Mouse (Mus musculus) stomach, embryonic 16.5 days (tissue): ENCODE measurements around the gene Fdxr. TPM values are rescaled to one million over a fixed set of nuclear protein-coding genes. Genes with fewer than 3 reads are reported as not detected.

Experiments used
- ATAC-seq: fragments of 200-750 bp; cut with Nextera tagmentation; 2 replicates; pipeline ENCODE4 v1.8.0; 2017; ENCODE audit warnings: moderate number of reproducible peaks, moderate TSS enrichment; ENCODE audit not compliant: insufficient read depth, low FRiP score
- H3K27ac ChIP-seq: fragments of 300-500 bp; sonication (generic); 2 replicates; pipeline ENCODE4 v1.5.1; 2014; ENCODE audit warnings: low read length
- H3K27me3 ChIP-seq: fragments of 300-500 bp; sonication (generic); 2 replicates; pipeline ENCODE4 v1.6.1; 2014; ENCODE audit warnings: low read length, control low read depth, mixed read lengths; ENCODE audit not compliant: control insufficient read depth, insufficient read depth
- H3K36me3 ChIP-seq: fragments of 300-500 bp; sonication (generic); 2 replicates; pipeline ENCODE4 v1.6.1; 2014; ENCODE audit warnings: low read length; ENCODE audit not compliant: control insufficient read depth, insufficient read depth
- H3K4me1 ChIP-seq: fragments of 300-500 bp; sonication (generic); 2 replicates; pipeline ENCODE4 v1.6.1; 2014; ENCODE audit warnings: low read length, control low read depth, mixed read lengths; ENCODE audit not compliant: control insufficient read depth, insufficient read depth
- H3K4me2 ChIP-seq: fragments of 300-500 bp; sonication (generic); 2 replicates; pipeline ENCODE4 v1.6.1; 2014; ENCODE audit warnings: low read depth, low read length, mixed read lengths
- H3K4me3 ChIP-seq: fragments of 300-500 bp; sonication (generic); replicated peaks from 2 replicates; pipeline ENCODE4 v1.5.1; 2014; ENCODE audit warnings: mild to moderate bottlenecking, low read length
- H3K9ac ChIP-seq: fragments of 300-500 bp; sonication (generic); 2 replicates; pipeline ENCODE4 v1.6.1; 2014; ENCODE audit warnings: low read length
- H3K9me3 ChIP-seq: fragments of 300-500 bp; sonication (generic); replicated peaks from 2 replicates; pipeline ENCODE4 v1.6.1; 2016; ENCODE audit warnings: low read length, control low read depth; ENCODE audit not compliant: control insufficient read depth
- WGBS: fragments of 180-500 bp; shearing (Covaris S2); extraction: QIAGEN DNeasy Blood & Tissue Kit; methylation state at CpG from one replicate; pipeline ENCODE4 v1.1.7; 2014; 5-methylcytosine and 5-hydroxymethylcytosine counted together
- polyA plus RNA-seq: library from polyadenylated mRNA; unstranded; fragments of >200 nt; fragmentation: Nextera tagmentation; extraction: Ambion mirVana; gene quantifications from 2 replicates; pipeline ENCODE4 v1.2.1, GENCODE M21; 2015

Fdxr gene
- polyA plus RNA-seq, 1 experiment from 2014 or later = 15.9 TPM

DNA sequence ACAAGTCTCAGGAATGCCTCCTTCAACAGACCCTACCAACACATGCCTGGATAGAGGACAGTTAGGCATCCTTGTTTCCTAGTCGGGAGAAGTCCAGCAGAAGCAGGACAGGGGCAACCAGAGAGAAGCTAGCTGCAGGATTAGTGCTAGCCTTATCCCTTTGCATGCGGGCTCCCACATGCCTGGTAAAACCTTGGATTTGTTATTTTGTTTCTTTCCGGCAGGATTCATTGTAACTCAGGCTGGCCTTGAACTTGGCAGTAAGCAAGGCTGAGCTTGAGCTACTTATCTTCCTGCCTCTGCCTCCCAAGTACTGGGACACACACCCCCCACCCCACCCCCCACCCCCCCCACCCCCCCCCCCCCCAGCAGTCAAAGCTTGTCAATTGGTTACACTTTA is 25.6 kb downstream of the Fdxr start:
- peaks cover 12% of the 10 kb centered on the region; the same call in 1 of the 2 replicates for H3K4me1 ChIP-seq
- H3K27ac ChIP-seq = no peak overlapping the region
- no peak overlapping the region for H3K4me3 ChIP-seq
- H3K9me3 ChIP-seq = 0 out of 2 replicates have a peak, but pooled peaks cover 3% of the 10 kb centered on the region
- H3K36me3 ChIP-seq = no peaks in the 10 kb centered on the region
- 60% methylated on average over 3 of the region's 3 CpGs for WGBS
- no peak overlapping the region for H3K9ac ChIP-seq
- no peak for ATAC-seq
- H3K27me3 ChIP-seq = peaks cover 61% of the 10 kb centered on the region
- no peak overlapping the region for H3K4me2 ChIP-seq

DNA sequence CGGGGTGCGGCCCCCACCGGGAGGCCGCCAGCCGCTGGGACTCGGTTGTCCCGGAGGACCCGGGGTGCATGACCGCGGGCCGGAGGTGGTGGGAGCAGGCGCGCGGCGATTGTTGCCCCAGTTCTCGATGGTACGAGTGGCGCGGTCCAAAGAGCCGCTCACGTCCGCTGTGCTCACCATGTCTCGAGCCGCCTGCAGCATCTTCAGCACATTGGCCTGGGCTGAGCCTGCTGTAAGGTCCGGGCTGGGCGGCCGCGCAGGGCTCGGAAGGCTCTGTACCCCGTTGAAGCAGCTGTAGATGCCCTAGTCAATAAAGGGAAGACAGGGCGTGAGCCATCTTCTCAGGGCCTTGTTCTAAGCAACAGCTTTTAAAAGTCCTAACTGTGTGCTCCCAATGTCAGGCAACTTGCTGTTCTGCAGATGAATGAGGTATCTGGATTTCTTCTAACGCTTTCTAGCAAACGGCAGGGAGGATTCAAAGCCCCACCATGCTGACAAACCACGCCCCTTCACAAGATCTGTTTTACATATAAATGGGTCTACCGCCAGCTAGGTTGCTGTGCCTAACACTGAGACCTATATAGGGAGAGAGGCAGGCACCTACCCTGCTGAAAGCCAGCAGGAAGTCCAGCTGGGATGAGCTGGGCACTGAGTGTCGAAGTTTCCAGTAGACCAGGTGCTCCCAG is 26.3 kb downstream of the Fdxr start:
- peaks cover 57% of the 10 kb centered on the region for H3K27me3 ChIP-seq

DNA sequence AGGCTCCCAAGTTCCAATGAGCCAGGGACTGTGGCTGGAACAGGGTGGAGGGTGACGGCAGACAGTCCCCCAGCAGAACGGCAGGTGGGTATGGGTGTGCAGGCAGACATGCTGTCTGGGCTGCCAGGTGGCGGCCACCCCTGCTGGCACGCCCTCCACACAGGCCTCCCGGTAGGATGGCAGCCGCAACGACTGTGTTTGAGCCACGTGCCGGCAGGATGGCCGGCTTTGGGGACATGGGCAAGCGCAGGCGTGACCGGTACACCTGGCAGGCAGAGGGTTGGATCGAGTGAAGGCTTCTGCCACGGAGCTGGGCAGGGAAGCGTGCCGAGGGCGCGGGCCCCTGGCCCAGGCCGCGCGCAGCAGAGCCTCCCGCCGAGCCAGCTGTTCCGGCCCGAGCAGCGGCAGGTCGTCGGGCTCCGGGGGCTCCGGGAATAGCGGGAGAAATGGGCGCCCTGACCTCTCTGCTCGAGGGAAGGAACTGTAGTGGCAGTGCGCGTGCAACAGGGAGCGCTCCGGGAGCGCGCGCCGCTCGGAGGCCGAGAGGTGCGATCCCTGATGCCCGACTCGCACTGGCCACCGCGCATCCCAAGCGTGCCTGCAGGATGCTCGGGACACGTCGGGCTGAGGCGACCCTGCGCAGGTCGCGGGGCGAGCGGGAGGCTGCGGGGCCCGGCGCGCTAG is 27.0 kb downstream of the Fdxr start:
- H3K4me3 ChIP-seq = peak overlapping the region; percentile 32
- H3K27ac ChIP-seq = no peak overlapping the region
- no peak for ATAC-seq
- H3K9ac ChIP-seq = peak overlapping the region; percentile 55
- H3K27me3 ChIP-seq = peaks cover 57% of the 10 kb centered on the region
- H3K9me3 ChIP-seq = 0 out of 2 replicates have a peak, but pooled peaks cover 3% of the 10 kb centered on the region
- H3K4me1 ChIP-seq = peaks cover 12% of the 10 kb centered on the region; the same call in 1 of the 2 replicates
- WGBS = 2% methylated on average over 63 of the region's 63 CpGs
- H3K4me2 ChIP-seq = peak overlapping the region; percentile 74
- no peaks in the 10 kb centered on the region for H3K36me3 ChIP-seq

More for the DNA sequence above, 26.3 kb downstream of the Fdxr start:
- WGBS = 3% methylated on average over 36 of the region's 36 CpGs
- H3K4me1 ChIP-seq = peaks cover 12% of the 10 kb centered on the region; the same call in 1 of the 2 replicates
- H3K9ac ChIP-seq = peak overlapping the region; percentile 8; the same call in 1 of the 2 replicates
- H3K4me2 ChIP-seq = peak overlapping the region; percentile 74
- no peak overlapping the region for H3K27ac ChIP-seq
- H3K4me3 ChIP-seq = peak overlapping the region; percentile 32
- ATAC-seq = no peak
- 0 out of 2 replicates have a peak, but pooled peaks cover 3% of the 10 kb centered on the region for H3K9me3 ChIP-seq
- H3K36me3 ChIP-seq = no peaks in the 10 kb centered on the region

DNA sequence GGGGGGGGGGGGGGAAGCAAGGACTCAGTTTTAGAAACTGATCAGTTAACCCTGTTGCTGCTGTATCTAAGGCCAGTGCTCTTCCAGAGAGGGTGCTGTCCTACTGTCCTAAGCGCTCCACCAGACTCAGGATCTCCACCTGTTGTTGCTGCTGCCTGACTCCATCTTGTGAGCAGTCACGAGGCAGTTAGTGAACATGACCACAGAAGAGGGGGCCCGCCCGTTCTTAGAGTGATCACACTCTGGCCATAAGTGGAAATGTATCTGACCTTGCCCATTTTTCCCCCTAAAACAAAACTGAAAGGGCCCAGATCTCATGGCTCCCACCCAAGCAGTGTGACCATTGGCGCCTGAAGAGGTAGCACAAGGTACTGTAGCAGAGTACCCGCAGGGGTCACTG is 28.9 kb downstream of the Fdxr start:
- Histone ChIP-seq H3K4me2 (no peak overlapping the region), H3K9ac (no peak overlapping the region), H3K36me3 (no peaks in the 10 kb centered on the region), H3K4me1 (peaks cover 12% of the 10 kb centered on the region; the same call in 1 of the 2 replicates), H3K27me3 (peaks cover 53% of the 10 kb centered on the region), H3K9me3 (0 out of 2 replicates have a peak, but pooled peaks cover 3% of the 10 kb centered on the region), H3K4me3 (no peak overlapping the region), H3K27ac (no peak overlapping the region)
- WGBS = 57% methylated on average over 6 of the region's 6 CpGs
- ATAC-seq = no peak

DNA sequence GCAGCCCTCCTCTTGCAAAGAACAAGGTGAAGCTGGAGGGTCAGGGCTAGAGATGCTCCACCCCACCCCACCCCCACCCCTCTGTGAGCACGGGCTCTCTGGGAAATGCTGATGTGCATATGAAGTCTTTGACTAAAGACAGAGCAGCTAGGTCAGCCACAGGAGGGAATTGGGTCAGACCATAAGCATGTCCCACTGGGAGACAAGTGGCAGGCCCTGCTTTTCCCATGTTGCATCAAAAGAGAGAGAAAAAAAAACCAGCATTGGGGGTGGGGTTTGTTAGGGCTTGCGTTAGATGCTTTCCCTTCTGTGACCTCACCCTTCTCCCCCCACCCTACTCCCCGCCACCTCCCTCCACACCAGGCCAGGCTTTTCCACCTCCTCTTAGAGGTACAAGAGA is 29.6 kb downstream of the Fdxr start:
- Histone ChIP-seq H3K4me1 (peaks cover 12% of the 10 kb centered on the region; the same call in 1 of the 2 replicates), H3K9me3 (0 out of 2 replicates have a peak, but pooled peaks cover 3% of the 10 kb centered on the region), H3K27ac (no peak overlapping the region), H3K4me3 (no peak overlapping the region), H3K27me3 (peaks cover 50% of the 10 kb centered on the region), H3K36me3 (no peaks in the 10 kb centered on the region), H3K9ac (no peak overlapping the region), H3K4me2 (no peak overlapping the region)
- no peak for ATAC-seq
- WGBS = 19% methylated on average over 3 of the region's 3 CpGs

DNA sequence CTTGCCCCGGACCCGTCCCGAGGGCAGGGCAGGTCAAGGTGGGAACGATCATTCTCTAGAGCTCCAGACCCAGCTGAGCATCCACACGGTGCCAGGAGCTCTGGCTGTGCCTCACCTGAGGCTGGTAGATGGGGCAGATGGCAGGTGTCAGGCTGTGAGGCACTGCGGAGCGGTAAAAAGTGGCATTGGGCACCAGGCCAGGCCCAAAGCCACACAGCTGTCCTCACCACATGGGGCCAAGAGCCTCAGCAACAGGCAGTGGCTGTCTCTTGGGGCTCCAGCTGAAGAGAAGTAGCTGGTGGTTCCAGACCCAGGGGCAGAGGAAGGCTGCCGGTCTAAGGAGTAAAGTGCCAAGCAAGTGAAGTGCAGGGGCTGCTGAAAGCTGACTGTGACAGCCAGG is 30.5 kb downstream of the Fdxr start:
- Histone ChIP-seq H3K36me3 (no peaks in the 10 kb centered on the region), H3K27me3 (peaks cover 42% of the 10 kb centered on the region), H3K4me3 (no peak overlapping the region), H3K9ac (no peak overlapping the region), H3K27ac (no peak overlapping the region), H3K9me3 (no peaks in the 10 kb centered on the region), H3K4me2 (no peak overlapping the region), H3K4me1 (peaks cover 12% of the 10 kb centered on the region; the same call in 1 of the 2 replicates)
- no peak for ATAC-seq
- WGBS = 73% methylated on average over 8 of the region's 8 CpGs

DNA sequence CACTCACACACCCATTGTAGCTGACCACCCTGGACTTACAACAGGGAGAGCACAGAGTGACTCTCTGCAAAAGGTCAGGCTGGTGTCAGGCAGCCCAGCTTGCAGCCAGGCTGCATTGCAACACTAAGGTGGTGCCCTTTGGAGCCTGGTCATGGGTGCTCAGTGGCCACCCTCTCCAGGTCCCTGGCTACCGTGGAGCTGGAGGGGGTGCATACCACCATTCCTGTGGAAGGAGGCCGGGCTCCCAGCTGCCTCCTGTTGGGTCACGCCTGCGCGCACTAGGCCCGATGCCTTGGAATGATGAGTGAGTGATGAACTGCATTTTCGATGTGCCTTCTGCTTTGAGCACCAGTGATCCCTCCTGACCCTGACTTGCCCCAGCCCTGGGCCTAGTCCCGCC is 32.0 kb downstream of the Fdxr start:
- no peak overlapping the region for H3K4me2 ChIP-seq
- 80% methylated on average over 8 of the region's 8 CpGs for WGBS
- peaks cover 27% of the 10 kb centered on the region for H3K27me3 ChIP-seq
- no peaks in the 10 kb centered on the region for H3K36me3 ChIP-seq
- H3K4me1 ChIP-seq = peaks cover 3% of the 10 kb centered on the region; the same call in 1 of the 2 replicates
- ATAC-seq = no peak
- H3K4me3 ChIP-seq = no peak overlapping the region
- no peak overlapping the region for H3K9ac ChIP-seq
- H3K9me3 ChIP-seq = no peaks in the 10 kb centered on the region
- no peak overlapping the region for H3K27ac ChIP-seq

DNA sequence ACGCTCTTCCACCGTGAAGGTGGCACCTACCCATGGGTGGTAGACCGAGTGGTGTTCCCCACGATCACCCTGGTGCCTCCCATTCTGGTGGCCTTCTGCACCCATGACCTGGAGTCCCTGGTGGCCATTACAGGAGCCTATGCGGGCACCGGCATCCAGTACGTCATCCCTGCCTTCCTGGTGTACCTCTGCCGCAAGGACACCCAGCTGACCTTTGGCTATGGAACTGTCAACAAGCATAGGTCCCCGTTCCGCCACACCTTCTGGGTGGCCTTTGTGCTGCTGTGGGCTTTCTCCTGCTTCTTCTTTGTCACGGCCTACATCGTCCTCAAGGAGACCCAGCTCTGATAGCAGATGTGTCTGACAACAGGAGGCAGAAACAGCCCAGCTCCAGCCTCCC is 33.1 kb downstream of the Fdxr start:
- no peak for ATAC-seq
- WGBS = 88% methylated on average over 12 of the region's 12 CpGs
- Histone ChIP-seq H3K9ac (no peak overlapping the region), H3K9me3 (no peaks in the 10 kb centered on the region), H3K36me3 (no peaks in the 10 kb centered on the region), H3K4me2 (no peak overlapping the region), H3K27ac (no peak overlapping the region), H3K27me3 (peaks cover 17% of the 10 kb centered on the region), H3K4me1 (no peaks in the 10 kb centered on the region), H3K4me3 (no peak overlapping the region)

DNA sequence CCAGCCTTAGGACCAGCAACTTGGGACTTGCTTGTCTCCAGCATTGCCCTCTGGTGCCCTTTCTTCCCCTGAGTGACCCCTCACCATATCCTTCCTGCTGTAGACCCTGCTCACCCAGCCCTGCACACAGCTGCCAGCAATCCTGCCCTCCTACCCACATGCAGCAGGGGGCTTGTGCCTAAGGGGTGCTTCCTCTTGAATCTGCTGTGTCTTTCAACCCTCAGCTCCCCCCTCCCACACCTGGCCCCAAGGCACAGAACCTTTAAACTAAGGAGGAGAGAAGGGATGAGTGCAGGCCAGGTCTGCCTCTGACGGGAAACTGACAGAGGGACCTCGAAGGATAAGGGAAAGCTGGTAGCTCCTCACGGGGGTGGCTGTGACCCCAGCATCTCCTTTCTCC is 34.1 kb downstream of the Fdxr start:
- Histone ChIP-seq H3K27me3 (peaks cover 7% of the 10 kb centered on the region; the same call in 1 of the 2 replicates), H3K36me3 (no peaks in the 10 kb centered on the region)

More for the DNA sequence above, 34.1 kb downstream of the Fdxr start:
- Histone ChIP-seq H3K27ac (no peak overlapping the region), H3K4me3 (no peak overlapping the region), H3K9ac (no peak overlapping the region), H3K4me1 (no peaks in the 10 kb centered on the region), H3K4me2 (no peak overlapping the region), H3K9me3 (no peaks in the 10 kb centered on the region)
- WGBS = 61% methylated on average over 3 of the region's 3 CpGs
- ATAC-seq = no peak
